Mouse (Mus musculus) heart, postnatal 4 days (tissue): Measurements from ENCODE around the gene Slc4a2. TPM values are rescaled to one million over a fixed set of nuclear protein-coding genes. Genes with fewer than 3 reads are reported as not detected.

ENCODE experiments used
- DNase-seq: peaks from one replicate; pipeline ENCODE4 v3.0.0; 2021
- total RNA-seq, 2 experiments: library from RNA; stranded (reverse); gene quantifications; 2 replicates each; pipeline ENCODE4 v1.2.3; 2021

The Slc4a2 gene
- 10 to 100 TPM; 63.2 to 65.7 TPM for total RNA-seq

- peak; percentile 98 for DNase-seq
Observed at GRCm38 (mm10) chr5:24423129-24424003, at the start of gene Slc4a2, which contains the start of gene Cdk5. Gene Slc4a2 (plus strand): TSS chr5:24423837. Gene Cdk5 (minus strand): TSS chr5:24423530.

DNA sequence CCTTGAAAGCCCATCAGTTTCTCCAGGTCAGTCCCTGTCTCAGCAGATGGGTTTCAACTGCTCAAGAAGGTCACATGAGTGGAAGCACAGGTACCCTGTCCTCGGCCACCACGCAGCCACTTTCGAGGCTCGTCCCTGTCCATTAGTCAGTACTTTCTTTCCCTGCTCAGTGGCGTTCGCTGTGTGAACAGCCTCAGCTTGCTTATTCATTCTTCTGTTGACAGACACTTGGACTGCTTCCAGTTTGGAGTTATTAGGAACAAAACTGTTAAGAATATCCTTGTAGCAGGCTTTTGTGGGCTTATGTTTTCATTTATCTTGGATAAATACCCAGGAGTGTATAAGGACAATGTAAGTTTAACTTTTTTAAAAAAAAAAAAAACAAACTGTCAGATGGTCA lies 49.4 kb upstream of the Slc4a2 start:
- DNase-seq = peak; percentile 49

- no peak for DNase-seq
Observed at GRCm38 (mm10) chr5:24374666-24375328, 48.8 kb upstream of the Slc4a2 start.

DNA sequence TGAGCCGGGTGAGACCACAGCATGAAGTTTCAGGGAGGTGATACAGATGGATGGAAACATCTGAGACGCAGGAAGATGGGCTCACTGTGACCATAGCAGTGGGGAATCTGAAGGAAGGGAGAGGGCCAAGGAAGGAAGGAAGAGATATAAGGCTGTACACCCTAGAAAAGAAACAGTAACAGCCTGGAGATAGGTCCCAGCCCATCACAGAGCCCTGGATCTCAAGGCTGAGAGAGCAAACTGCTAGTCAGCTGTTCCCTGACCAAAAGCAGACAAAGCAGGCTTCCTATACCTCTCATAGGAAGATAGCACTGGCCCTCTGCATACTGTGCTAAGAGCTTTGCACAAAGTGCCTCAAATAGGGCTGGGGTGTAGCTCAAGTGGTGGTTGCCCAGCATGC lies 44.9 kb upstream of the Slc4a2 start:
- no peak for DNase-seq

- DNase-seq = no peak
Observed at GRCm38 (mm10) chr5:24379501-24379900, 44.1 kb upstream of the Slc4a2 start.

DNA sequence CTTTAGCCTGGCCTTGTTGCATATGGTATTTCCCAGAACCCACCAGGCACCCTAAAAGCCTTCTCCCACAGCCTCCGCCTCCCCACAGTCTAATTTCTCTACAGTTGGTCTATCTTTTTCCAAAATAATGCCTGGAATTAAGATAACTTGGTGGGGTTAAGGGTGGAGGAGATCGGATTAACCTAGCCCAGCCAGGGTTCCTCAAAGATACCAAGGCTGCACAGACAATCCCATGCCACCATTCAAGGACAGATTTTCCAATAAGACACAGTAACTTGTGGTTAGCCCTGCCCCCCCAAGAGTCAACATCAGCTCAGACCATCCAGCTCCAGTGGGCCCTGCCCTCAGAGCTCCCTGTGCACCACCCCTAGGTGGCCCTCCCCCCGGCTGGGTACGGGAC lies 43.1 kb upstream of the Slc4a2 start:
- DNase-seq = no peak

DNA sequence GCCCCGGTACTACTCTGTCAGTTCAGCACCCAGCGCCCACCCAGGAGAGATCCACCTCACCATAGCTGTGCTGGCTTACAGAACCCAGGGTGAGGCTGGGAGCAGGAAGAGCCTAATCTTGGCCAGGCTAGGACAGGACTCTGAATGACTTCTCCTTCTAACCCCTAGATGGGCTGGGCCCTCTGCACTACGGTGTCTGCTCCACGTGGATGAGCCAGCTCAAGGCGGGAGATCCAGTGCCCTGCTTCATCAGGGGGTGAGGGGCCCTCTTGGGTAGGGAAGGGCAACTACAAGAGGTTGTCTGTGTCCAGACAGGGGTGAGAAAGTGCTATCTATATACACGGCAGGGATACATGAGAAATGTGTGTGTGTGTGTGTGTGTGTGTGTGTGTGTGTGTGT lies 42.2 kb upstream of the Slc4a2 start:
- DNase-seq = no peak

DNA sequence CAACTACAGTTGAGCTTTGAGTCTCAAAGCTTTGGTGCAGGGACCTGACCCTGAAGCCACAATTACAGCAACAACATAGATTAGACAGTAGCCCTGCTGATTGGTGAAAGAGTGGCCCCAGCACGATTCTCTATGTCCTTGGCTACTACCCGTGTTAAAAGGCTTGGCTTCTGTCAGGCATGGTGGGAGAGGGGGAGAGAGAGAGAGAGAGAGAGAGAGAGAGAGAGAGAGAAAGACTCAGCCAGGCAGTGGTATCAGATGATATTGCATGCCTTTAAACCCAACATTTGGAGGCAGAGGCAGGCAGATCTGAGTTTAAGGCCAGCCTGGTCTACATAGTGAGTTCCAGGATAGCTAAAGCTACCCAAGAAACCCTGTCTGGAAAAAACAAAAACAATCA lies 41.6 kb upstream of the Slc4a2 start:
- DNase-seq = no peak

GRCm38 (mm10) chr5:24383026-24383859 lies 40.4 kb upstream of the Slc4a2 start:
- peak; percentile 95 for DNase-seq

DNA sequence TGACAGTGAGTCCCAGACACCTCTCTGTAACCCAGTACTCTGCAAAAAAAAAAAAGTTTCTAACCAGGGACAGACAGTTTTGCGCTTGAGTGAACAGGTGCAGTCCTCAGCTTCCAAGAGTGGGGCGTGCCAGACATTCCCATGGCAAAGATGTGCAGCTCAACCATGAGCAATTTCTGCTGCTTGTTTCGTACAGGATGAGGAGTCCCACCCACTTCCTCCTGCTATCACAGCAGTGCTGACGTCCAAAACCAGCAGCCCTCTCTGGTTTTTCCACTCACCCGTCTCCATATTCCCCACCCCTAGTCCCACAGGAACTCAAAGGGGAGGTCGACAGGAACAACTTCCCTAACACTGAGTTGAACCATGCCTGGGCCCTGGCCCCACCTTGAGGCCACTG lies 39.2 kb upstream of the Slc4a2 start:
- DNase-seq = peak; percentile 63

GRCm38 (mm10) chr5:24385374-24385773 lies 38.3 kb upstream of the Slc4a2 start:
- no peak for DNase-seq

- DNase-seq = no peak
Observed at GRCm38 (mm10) chr5:24385887-24386550, 37.6 kb upstream of the Slc4a2 start.

- peak; percentile 77 for DNase-seq
Observed at GRCm38 (mm10) chr5:24387264-24388241, 36.1 kb upstream of the Slc4a2 start.

GRCm38 (mm10) chr5:24388246-24388915 lies 35.3 kb upstream of the Slc4a2 start:
- DNase-seq = no peak

DNA sequence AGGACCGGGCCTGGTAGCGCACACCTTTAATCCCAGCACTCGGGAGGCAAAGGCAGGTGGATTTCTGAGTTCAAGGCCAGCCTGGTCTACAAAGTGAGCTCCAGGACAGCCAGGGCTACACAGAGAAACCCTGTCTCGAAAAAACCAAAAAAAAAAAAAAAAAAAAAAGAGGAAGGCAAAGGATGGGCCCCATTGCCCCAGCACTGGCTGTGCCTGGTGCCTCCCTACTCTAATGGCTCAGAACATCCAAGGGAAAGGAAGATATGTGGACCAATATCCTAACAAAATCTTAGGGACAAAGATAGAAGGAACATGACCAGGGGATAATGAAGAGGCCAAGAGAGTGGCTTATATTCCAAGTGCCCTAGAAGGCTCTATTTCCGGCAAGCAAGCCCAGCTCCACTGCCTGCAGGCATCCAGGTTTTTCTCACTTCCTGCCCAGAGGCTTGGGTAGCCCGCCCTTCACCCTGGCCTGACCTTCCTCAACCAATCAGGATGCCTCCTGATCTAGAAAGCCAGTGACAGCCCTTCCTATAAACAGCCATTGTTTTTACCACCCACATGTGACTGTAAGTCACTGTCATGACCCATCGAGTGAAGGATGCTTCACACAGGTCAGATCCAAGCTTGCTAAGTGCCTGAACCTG lies 34.5 kb upstream of the Slc4a2 start:
- DNase-seq = peak; percentile 49

- DNase-seq = no peak
Observed at GRCm38 (mm10) chr5:24389658-24390020, 34.0 kb upstream of the Slc4a2 start.

DNA sequence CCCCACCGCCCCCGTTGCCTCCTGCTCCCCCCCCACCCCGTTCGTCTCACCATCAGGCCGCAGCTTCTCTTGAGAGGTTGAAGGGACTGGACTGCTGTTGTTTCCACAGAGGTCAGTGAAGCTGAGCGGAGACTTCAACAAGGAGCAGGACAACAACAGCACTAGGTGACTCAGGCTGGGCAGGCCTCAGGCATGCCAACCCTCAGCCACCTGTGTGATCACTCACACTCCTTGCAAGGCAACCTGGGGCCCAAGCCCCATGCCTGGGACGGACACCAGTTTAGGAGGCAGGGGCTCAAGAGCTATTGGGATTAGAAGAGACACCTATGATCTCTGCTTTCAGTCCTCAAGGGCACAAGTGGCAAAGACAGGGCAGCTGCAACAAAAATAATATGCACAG lies 31.8 kb upstream of the Slc4a2 start, which contains the start of gene Atg9b:
Gene Atg9b, minus strand, starts transcription at position 280 of the 400 bp plus-strand sequence.
- DNase-seq = no peak

GRCm38 (mm10) chr5:24392724-24393123 lies 30.9 kb upstream of the Slc4a2 start:
- no peak for DNase-seq

GRCm38 (mm10) chr5:24393392-24393997 lies 30.1 kb upstream of the Slc4a2 start, which contains the start of gene Abcb8:
Gene Abcb8 (plus strand): TSS chr5:24393663.
- DNase-seq = peak; percentile 90
